Mouse (Mus musculus): ENCODE results near the gene Hadh. TPM values are rescaled to one million over a fixed set of nuclear protein-coding genes. Genes with fewer than 3 reads are reported as not detected.

Gene Hadh
- total and polyA plus RNA-seq, 3 experiments = 39.1 to 66.9 TPM; not detected in 1

DNA sequence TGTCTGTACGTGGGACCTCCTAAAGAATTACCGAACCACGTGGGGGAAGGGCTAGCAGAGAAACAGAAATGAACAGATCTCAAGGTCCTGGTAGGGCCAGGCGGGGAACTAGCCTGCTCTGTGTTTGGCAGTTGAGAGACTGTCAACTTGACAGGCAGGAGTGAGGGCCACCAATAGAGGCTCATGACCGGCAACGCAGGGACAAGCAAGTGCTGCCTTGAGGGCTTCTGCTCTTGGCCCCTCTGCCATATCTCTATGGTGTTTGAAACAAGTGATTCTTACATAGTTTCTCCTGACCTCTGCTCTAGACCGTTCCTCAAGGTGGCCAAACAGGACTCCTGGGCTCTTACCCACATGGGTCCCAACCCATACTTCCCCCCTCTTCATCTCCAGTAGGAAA is 20.3 kb downstream of the Hadh start:
- Histone ChIP-seq H3K79me2 (ENCODE audit: control insufficient read depth, insufficient read depth, low read length, poor library complexity) (no peaks in the 10 kb centered on the region), H3K9me3 (replicated peaks; ENCODE audit: insufficient read depth, low read length) (no peaks in the 10 kb centered on the region), H3K4me3 (ENCODE audit: control insufficient read depth in 1 of 2, insufficient read depth in 1 of 2, low read depth in 2 of 2, low read length in 2 of 2) (no peak overlapping the region), H3K27ac (ENCODE audit: control insufficient read depth, low read depth, low read length) (no peak overlapping the region), H3K9ac (ENCODE audit: control insufficient read depth, low read depth, low read length, poor library complexity, severe bottlenecking) (no peak overlapping the region), H3K36me3 (ENCODE audit: control insufficient read depth in 1 of 2, insufficient read depth in 2 of 2, low read length in 2 of 2) (no peaks in the 10 kb centered on the region), H3K27me3 (ENCODE audit: control insufficient read depth in 1 of 2, insufficient read depth in 2 of 2, low read length in 2 of 2) (no peaks in the 10 kb centered on the region), H3K4me1 (ENCODE audit: control insufficient read depth in 1 of 2, insufficient read depth in 2 of 2, low read length in 2 of 2) (no peaks in the 10 kb centered on the region)
- TF ChIP-seq USF2 (IDR thresholded peaks at IDR 0.05; ENCODE audit: borderline replicate concordance in 1 of 2, insufficient read depth in 1 of 2, low read depth in 1 of 2, low read length in 2 of 2) (no peak), MAFK (IDR thresholded peaks at IDR 0.05; ENCODE audit: borderline replicate concordance, low read depth, low read length) (no peak), USF1 (IDR thresholded peaks at IDR 0.05; ENCODE audit: low read depth, low read length) (no peak), EP300 (IDR thresholded peaks at IDR 0.05; ENCODE audit: low read depth in 1 of 2, low read length in 2 of 2) (no peak), ETS1 (IDR thresholded peaks at IDR 0.05; ENCODE audit: low read depth, low read length) (no peak), CHD1 (IDR thresholded peaks at IDR 0.05; ENCODE audit: low read depth, low read length) (no peak), ZC3H11A (IDR thresholded peaks at IDR 0.05; ENCODE audit: low read depth, low read length) (no peak), MAZ (IDR thresholded peaks at IDR 0.05; ENCODE audit: low read depth, low read length) (no peak), ZMIZ1 (IDR thresholded peaks at IDR 0.05; ENCODE audit: low read depth, low read length) (no peak)
- no peak for DNase-seq (ENCODE audit: low read depth, low spot score)

DNA sequence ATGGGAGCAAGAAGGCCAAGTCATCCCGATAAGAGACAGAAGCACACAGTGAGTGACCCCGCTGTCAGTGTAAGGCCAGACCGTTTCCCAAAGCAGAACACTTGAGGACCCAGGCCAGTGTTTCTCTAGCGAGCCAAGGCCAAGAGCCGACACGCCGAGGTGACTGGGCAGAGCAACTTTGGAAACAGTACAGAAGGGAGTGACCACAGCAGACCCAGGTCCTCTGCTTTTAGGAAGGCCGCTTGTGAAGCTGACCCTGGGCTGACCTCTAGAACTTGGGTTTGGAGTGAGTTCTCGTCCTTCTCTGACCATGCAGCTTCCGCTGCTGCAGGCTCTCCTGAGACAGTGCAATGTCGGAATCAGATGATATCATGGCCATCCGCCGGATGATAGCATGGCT is 20.9 kb downstream of the Hadh start:
- TF ChIP-seq ZMIZ1 (IDR thresholded peaks at IDR 0.05; ENCODE audit: low read depth, low read length) (no peak), HCFC1 (IDR thresholded peaks at IDR 0.05; ENCODE audit: low read depth, low read length) (no peak), MYB (IDR thresholded peaks at IDR 0.05; ENCODE audit: low read depth, low read length) (no peak), USF1 (IDR thresholded peaks at IDR 0.05; ENCODE audit: low read depth, low read length) (no peak), NRF1 (IDR thresholded peaks at IDR 0.05; ENCODE audit: insufficient read depth, low read depth, low read length, poor library complexity, severe bottlenecking) (no peak), E2F4 (IDR thresholded peaks at IDR 0.05; ENCODE audit: borderline replicate concordance, low read depth, low read length) (no peak), MXI1 (IDR thresholded peaks at IDR 0.05; ENCODE audit: low read depth, low read length) (no peak), CHD1 (IDR thresholded peaks at IDR 0.05; ENCODE audit: low read depth, low read length) (no peak), SIN3A (IDR thresholded peaks at IDR 0.05; ENCODE audit: low read length) (no peak), POLR2AphosphoS2 (IDR thresholded peaks at IDR 0.05; ENCODE audit: low read length) (no peak), POLR2A (IDR thresholded peaks at IDR 0.05; ENCODE audit: control insufficient read depth in 1 of 2, insufficient read depth in 1 of 2, low read depth in 1 of 2, low read length in 2 of 2, poor library complexity in 1 of 2) (no peak), MAFK (IDR thresholded peaks at IDR 0.05; ENCODE audit: borderline replicate concordance, low read depth, low read length) (no peak), ZKSCAN1 (IDR thresholded peaks at IDR 0.05; ENCODE audit: low read depth, low read length) (no peak), MAZ (IDR thresholded peaks at IDR 0.05; ENCODE audit: low read depth, low read length) (no peak), RCOR1 (IDR thresholded peaks at IDR 0.05; ENCODE audit: low read depth, low read length) (no peak), CHD2 (IDR thresholded peaks at IDR 0.05; ENCODE audit: low read length) (no peak), ZNF384 (IDR thresholded peaks at IDR 0.05; ENCODE audit: low read depth, low read length) (no peak), KAT2A (conservative IDR thresholded peaks at IDR 0.05; ENCODE audit: low read depth, low read length) (no peak)
- H3K79me2 ChIP-seq (ENCODE audit: control insufficient read depth, insufficient read depth, low read length, poor library complexity) = no peaks in the 10 kb centered on the region
- no peaks in the 10 kb centered on the region for H3K36me3 ChIP-seq (ENCODE audit: control insufficient read depth in 1 of 2, insufficient read depth in 2 of 2, low read length in 2 of 2)
- H3K4me3 ChIP-seq (ENCODE audit: control insufficient read depth in 1 of 2, insufficient read depth in 1 of 2, low read depth in 2 of 2, low read length in 2 of 2) = no peak overlapping the region
- no peak overlapping the region for H3K27ac ChIP-seq (ENCODE audit: control insufficient read depth, low read depth, low read length)
- no peaks in the 10 kb centered on the region for H3K27me3 ChIP-seq (ENCODE audit: control insufficient read depth in 1 of 2, insufficient read depth in 2 of 2, low read length in 2 of 2)
- H3K9ac ChIP-seq (ENCODE audit: control insufficient read depth, low read depth, low read length, poor library complexity, severe bottlenecking) = no peak overlapping the region
- H3K4me1 ChIP-seq (ENCODE audit: control insufficient read depth in 1 of 2, insufficient read depth in 2 of 2, low read length in 2 of 2) = no peaks in the 10 kb centered on the region
- no peak for DNase-seq (ENCODE audit: low read depth, low spot score)
- no peaks in the 10 kb centered on the region for H3K9me3 ChIP-seq (replicated peaks; ENCODE audit: insufficient read depth, low read length)

Data from MEL (cell line).